Mouse (Mus musculus): Measurements from ENCODE around the gene Hip1. TPM values are rescaled to one million over a fixed set of nuclear protein-coding genes. Genes with fewer than 3 reads are reported as not detected.
A peak's percentile ranks its signal among the peaks of the same experiment; 100 is the strongest.

Hip1 gene
- polyA plus RNA-seq, 1 experiment = 8.0 TPM

- Histone ChIP-seq H3K27me3 (ENCODE audit: control insufficient read depth, insufficient read depth, low read length) (no peaks in the 10 kb centered on the region), H3K27ac (ENCODE audit: insufficient read depth, low read depth, low read length) (no peak overlapping the region), H3K4me3 (ENCODE audit: low read depth, low read length) (no peak overlapping the region), H3K36me3 (ENCODE audit: control insufficient read depth, insufficient read depth, low read length) (no peaks in the 10 kb centered on the region), H3K4me1 (ENCODE audit: control insufficient read depth, insufficient read depth, insufficient read length, low read length) (peaks cover 4% of the 10 kb centered on the region)
- TF ChIP-seq POLR2A (IDR thresholded peaks at IDR 0.05; ENCODE audit: low read depth, low read length) (no peak), CTCF (IDR thresholded peaks at IDR 0.05; ENCODE audit: extremely low read depth, insufficient read length, insufficient replicate concordance, low read depth, low read length) (no peak)
Observed at GRCm38 (mm10) chr5:135535867-135536266, 9.1 kb downstream of the Hip1 start.

GRCm38 (mm10) chr5:135533431-135533830 lies 11.5 kb downstream of the Hip1 start:
- Histone ChIP-seq H3K4me3 (ENCODE audit: low read depth, low read length) (no peak overlapping the region), H3K27ac (ENCODE audit: insufficient read depth, low read depth, low read length) (peak overlapping the region; percentile 35; the same call in 1 of the 2 replicates), H3K27me3 (ENCODE audit: control insufficient read depth, insufficient read depth, low read length) (no peaks in the 10 kb centered on the region), H3K36me3 (ENCODE audit: control insufficient read depth, insufficient read depth, low read length) (no peaks in the 10 kb centered on the region), H3K4me1 (ENCODE audit: control insufficient read depth, insufficient read depth, insufficient read length, low read length) (peaks cover 3% of the 10 kb centered on the region)
- TF ChIP-seq CTCF (IDR thresholded peaks at IDR 0.05; ENCODE audit: extremely low read depth, insufficient read length, insufficient replicate concordance, low read depth, low read length) (no peak), POLR2A (IDR thresholded peaks at IDR 0.05; ENCODE audit: low read depth, low read length) (no peak)
- WGBS = 43% methylated on average over 10 of the region's 10 CpGs

- H3K4me3 ChIP-seq (ENCODE audit: low read depth, low read length) = no peak overlapping the region
- no peaks in the 10 kb centered on the region for H3K36me3 ChIP-seq (ENCODE audit: control insufficient read depth, insufficient read depth, low read length)
- TF ChIP-seq CTCF (IDR thresholded peaks at IDR 0.05; ENCODE audit: extremely low read depth, insufficient read length, insufficient replicate concordance, low read depth, low read length) = no peak
- no peak for TF ChIP-seq POLR2A (IDR thresholded peaks at IDR 0.05; ENCODE audit: low read depth, low read length)
- no peak overlapping the region for H3K27ac ChIP-seq (ENCODE audit: insufficient read depth, low read depth, low read length)
- no peaks in the 10 kb centered on the region for H3K27me3 ChIP-seq (ENCODE audit: control insufficient read depth, insufficient read depth, low read length)
- peaks cover 3% of the 10 kb centered on the region; the same call in 1 of the 2 replicates for H3K4me1 ChIP-seq (ENCODE audit: control insufficient read depth, insufficient read depth, insufficient read length, low read length)
- 58% methylated on average over 11 of the region's 11 CpGs for WGBS
Observed at GRCm38 (mm10) chr5:135531306-135531845, 13.5 kb downstream of the Hip1 start.

- H3K36me3 ChIP-seq (ENCODE audit: control insufficient read depth, insufficient read depth, low read length) = no peaks in the 10 kb centered on the region
- no peaks in the 10 kb centered on the region for H3K27me3 ChIP-seq (ENCODE audit: control insufficient read depth, insufficient read depth, low read length)
- TF ChIP-seq POLR2A (IDR thresholded peaks at IDR 0.05; ENCODE audit: low read depth, low read length) (no peak), CTCF (IDR thresholded peaks at IDR 0.05; ENCODE audit: extremely low read depth, insufficient read length, insufficient replicate concordance, low read depth, low read length) (no peak)
- WGBS = 72% methylated on average over 2 of the region's 2 CpGs
- no peak overlapping the region for H3K27ac ChIP-seq (ENCODE audit: insufficient read depth, low read depth, low read length)
- peaks cover 3% of the 10 kb centered on the region; the same call in 1 of the 2 replicates for H3K4me1 ChIP-seq (ENCODE audit: control insufficient read depth, insufficient read depth, insufficient read length, low read length)
- H3K4me3 ChIP-seq (ENCODE audit: low read depth, low read length) = no peak overlapping the region
Observed at GRCm38 (mm10) chr5:135529964-135530363, 15.0 kb downstream of the Hip1 start.

- Histone ChIP-seq H3K36me3 (ENCODE audit: control insufficient read depth, insufficient read depth, low read length) (no peaks in the 10 kb centered on the region), H3K27me3 (ENCODE audit: control insufficient read depth, insufficient read depth, low read length) (no peaks in the 10 kb centered on the region), H3K27ac (ENCODE audit: insufficient read depth, low read depth, low read length) (no peak overlapping the region), H3K4me3 (ENCODE audit: low read depth, low read length) (no peak overlapping the region), H3K4me1 (ENCODE audit: control insufficient read depth, insufficient read depth, insufficient read length, low read length) (peaks cover 3% of the 10 kb centered on the region; the same call in 1 of the 2 replicates)
- 68% methylated on average over 3 of the region's 3 CpGs for WGBS
- TF ChIP-seq CTCF (IDR thresholded peaks at IDR 0.05; ENCODE audit: extremely low read depth, insufficient read length, insufficient replicate concordance, low read depth, low read length) (no peak), POLR2A (IDR thresholded peaks at IDR 0.05; ENCODE audit: low read depth, low read length) (no peak)
Observed at GRCm38 (mm10) chr5:135529310-135529709, 15.6 kb downstream of the Hip1 start.

GRCm38 (mm10) chr5:135527986-135528385 lies 16.9 kb downstream of the Hip1 start:
- no peak for TF ChIP-seq CTCF (IDR thresholded peaks at IDR 0.05; ENCODE audit: extremely low read depth, insufficient read length, insufficient replicate concordance, low read depth, low read length)
- TF ChIP-seq POLR2A (IDR thresholded peaks at IDR 0.05; ENCODE audit: low read depth, low read length) = no peak
- H3K27me3 ChIP-seq (ENCODE audit: control insufficient read depth, insufficient read depth, low read length) = no peaks in the 10 kb centered on the region
- WGBS = 56% methylated on average over 7 of the region's 7 CpGs

GRCm38 (mm10) chr5:135524660-135525560 lies 20.0 kb downstream of the Hip1 start:
- peak overlapping the region; percentile 54 for H3K27ac ChIP-seq (ENCODE audit: insufficient read depth, low read depth, low read length)
- no peak overlapping the region for H3K4me3 ChIP-seq (ENCODE audit: low read depth, low read length)
- H3K4me1 ChIP-seq (ENCODE audit: control insufficient read depth, insufficient read depth, insufficient read length, low read length) = no peaks in the 10 kb centered on the region
- no peaks in the 10 kb centered on the region for H3K36me3 ChIP-seq (ENCODE audit: control insufficient read depth, insufficient read depth, low read length)
- H3K27me3 ChIP-seq (ENCODE audit: control insufficient read depth, insufficient read depth, low read length) = no peaks in the 10 kb centered on the region
- 54% methylated on average over 11 of the region's 11 CpGs for WGBS
- TF ChIP-seq POLR2A (IDR thresholded peaks at IDR 0.05; ENCODE audit: low read depth, low read length) = no peak
- no peak for TF ChIP-seq CTCF (IDR thresholded peaks at IDR 0.05; ENCODE audit: extremely low read depth, insufficient read length, insufficient replicate concordance, low read depth, low read length)

More at GRCm38 (mm10) chr5:135527986-135528385, 16.9 kb downstream of the Hip1 start:
- H3K27ac ChIP-seq (ENCODE audit: insufficient read depth, low read depth, low read length) = no peak overlapping the region
- H3K36me3 ChIP-seq (ENCODE audit: control insufficient read depth, insufficient read depth, low read length) = no peaks in the 10 kb centered on the region
- no peak overlapping the region for H3K4me3 ChIP-seq (ENCODE audit: low read depth, low read length)
- no peaks in the 10 kb centered on the region for H3K4me1 ChIP-seq (ENCODE audit: control insufficient read depth, insufficient read depth, insufficient read length, low read length)
